Mouse (Mus musculus): Measurements from ENCODE around the gene Spaca4. TPM values are rescaled to one million over a fixed set of nuclear protein-coding genes. Genes with fewer than 3 reads are reported as not detected.

The Spaca4 gene
- polyA plus RNA-seq, 1 experiment from 2014 or later = not detected

- Histone ChIP-seq H3K36me3 (ENCODE audit: control insufficient read depth, insufficient read depth, low read length) (no peaks in the 10 kb centered on the region), H3K27me3 (ENCODE audit: control insufficient read depth, insufficient read depth, low read length) (no peaks in the 10 kb centered on the region), H3K4me3 (ENCODE audit: low read length) (no peak overlapping the region), H3K4me1 (ENCODE audit: control insufficient read depth, insufficient read depth, low read length) (peaks cover 7% of the 10 kb centered on the region), H3K4me2 (replicated peaks; ENCODE audit: low read depth, low read length) (no peak overlapping the region), H3K27ac (ENCODE audit: low read depth, low read length) (no peak overlapping the region), H3K9ac (ENCODE audit: low read depth, low read length) (no peak overlapping the region), H3K9me3 (ENCODE audit: control insufficient read depth, low read length) (no peaks in the 10 kb centered on the region)
- WGBS = 70% methylated on average over 7 of the region's 7 CpGs
- ATAC-seq (ENCODE audit: low FRiP score, low TSS enrichment) = no peak
Measured at GRCm38 (mm10) chr7:45677627-45678295, 47.9 kb downstream of the Spaca4 start.

Other genes with a start within 250 kb of the Spaca4 start
- gene Tulp2, start 243.9 kb downstream of the Spaca4 start, polyA plus RNA-seq (2014; fragmentation: Nextera tagmentation; extraction: Ambion mirVana) = 0.64 and 0.84 TPM in 2 replicates
- gene Gm45808, start 239.0 kb downstream of the Spaca4 start, polyA plus RNA-seq (2014; fragmentation: Nextera tagmentation; extraction: Ambion mirVana) = not detected in 2 replicates
- gene Dhdh, start 237.0 kb downstream of the Spaca4 start, polyA plus RNA-seq (2014; fragmentation: Nextera tagmentation; extraction: Ambion mirVana) = 3.3 and 3.5 TPM in 2 replicates
- 141 and 190 TPM in 2 replicates for gene Nucb1, start 215.4 kb downstream of the Spaca4 start, polyA plus RNA-seq (2014; fragmentation: Nextera tagmentation; extraction: Ambion mirVana)
- 13.4 and 15.7 TPM in 2 replicates for gene Ppp1r15a, start 199.5 kb downstream of the Spaca4 start, polyA plus RNA-seq (2014; fragmentation: Nextera tagmentation; extraction: Ambion mirVana)
- 4.7 and 5.1 TPM in 2 replicates for gene Plekha4, start 199.5 kb downstream of the Spaca4 start, polyA plus RNA-seq (2014; fragmentation: Nextera tagmentation; extraction: Ambion mirVana)
- gene Hsd17b14, start 170.9 kb downstream of the Spaca4 start, polyA plus RNA-seq (2014; fragmentation: Nextera tagmentation; extraction: Ambion mirVana) = 12.8 and 13.5 TPM in 2 replicates
- 61.1 and 73.7 TPM in 2 replicates for gene Bcat2, start 155.7 kb downstream of the Spaca4 start, polyA plus RNA-seq (2014; fragmentation: Nextera tagmentation; extraction: Ambion mirVana)
- gene Fgf21, start 110.3 kb downstream of the Spaca4 start, polyA plus RNA-seq (2014; fragmentation: Nextera tagmentation; extraction: Ambion mirVana) = not detected in 2 replicates
- gene Fut1, start 108.5 kb downstream of the Spaca4 start, polyA plus RNA-seq (2014; fragmentation: Nextera tagmentation; extraction: Ambion mirVana) = 0.14 TPM in 2 replicates
- gene Izumo1, start 104.0 kb downstream of the Spaca4 start, polyA plus RNA-seq (2014; fragmentation: Nextera tagmentation; extraction: Ambion mirVana) = 0.11 and 0.23 TPM in 2 replicates
- gene Rasip1, start 98.3 kb downstream of the Spaca4 start, polyA plus RNA-seq (2014; fragmentation: Nextera tagmentation; extraction: Ambion mirVana) = 12.1 and 18.7 TPM in 2 replicates
- 3.6 and 5.0 TPM in 2 replicates for gene Mamstr, start 85.8 kb downstream of the Spaca4 start, polyA plus RNA-seq (2014; fragmentation: Nextera tagmentation; extraction: Ambion mirVana)
- gene Fut2, start 59.4 kb downstream of the Spaca4 start, polyA plus RNA-seq (2014; fragmentation: Nextera tagmentation; extraction: Ambion mirVana) = 0.26 and 0.31 TPM in 2 replicates
- 0.20 and 0.27 TPM in 2 replicates for gene Ntn5, start 41.8 kb downstream of the Spaca4 start, polyA plus RNA-seq (2014; fragmentation: Nextera tagmentation; extraction: Ambion mirVana)
- gene Sec1, start 31.4 kb downstream of the Spaca4 start, polyA plus RNA-seq (2014; fragmentation: Nextera tagmentation; extraction: Ambion mirVana) = 0.17 and 0.28 TPM in 2 replicates
- gene Car11, start 26.0 kb downstream of the Spaca4 start, polyA plus RNA-seq (2014; fragmentation: Nextera tagmentation; extraction: Ambion mirVana) = 6.9 and 11.9 TPM in 2 replicates
- 6.6 and 7.7 TPM in 2 replicates for gene Dbp, start 20.7 kb downstream of the Spaca4 start, polyA plus RNA-seq (2014; fragmentation: Nextera tagmentation; extraction: Ambion mirVana)
- 1,328 and 1,679 TPM in 2 replicates for gene Rpl18, start 10.4 kb downstream of the Spaca4 start, polyA plus RNA-seq (2014; fragmentation: Nextera tagmentation; extraction: Ambion mirVana)
- gene Sphk2, start 7.8 kb downstream of the Spaca4 start, polyA plus RNA-seq (2014; fragmentation: Nextera tagmentation; extraction: Ambion mirVana) = 16.8 and 23.9 TPM in 2 replicates
- gene Fam83e, start 4.6 kb downstream of the Spaca4 start, polyA plus RNA-seq (2014; fragmentation: Nextera tagmentation; extraction: Ambion mirVana) = 1.2 and 2.1 TPM in 2 replicates
- 2.8 and 4.2 TPM in 2 replicates for gene Lmtk3, start 57.9 kb upstream of the Spaca4 start, polyA plus RNA-seq (2014; fragmentation: Nextera tagmentation; extraction: Ambion mirVana)
- 3.2 and 3.8 TPM in 2 replicates for gene Sult2b1, start 58.9 kb upstream of the Spaca4 start, polyA plus RNA-seq (2014; fragmentation: Nextera tagmentation; extraction: Ambion mirVana)
- gene Cyth2, start 88.8 kb upstream of the Spaca4 start, polyA plus RNA-seq (2014; fragmentation: Nextera tagmentation; extraction: Ambion mirVana) = 109 and 111 TPM in 2 replicates
- gene Kcnj14, start 99.0 kb upstream of the Spaca4 start, polyA plus RNA-seq (2014; fragmentation: Nextera tagmentation; extraction: Ambion mirVana) = 1.2 and 1.3 TPM in 2 replicates
- gene Grwd1, start 105.1 kb upstream of the Spaca4 start, polyA plus RNA-seq (2014; fragmentation: Nextera tagmentation; extraction: Ambion mirVana) = 69.5 and 93.5 TPM in 2 replicates
- gene Kdelr1, start 147.0 kb upstream of the Spaca4 start, polyA plus RNA-seq (2014; fragmentation: Nextera tagmentation; extraction: Ambion mirVana) = 145 and 184 TPM in 2 replicates
- gene Grin2d, start 152.6 kb upstream of the Spaca4 start, polyA plus RNA-seq (2014; fragmentation: Nextera tagmentation; extraction: Ambion mirVana) = 0.28 and 0.37 TPM in 2 replicates
- 0.90 and 2.1 TPM in 2 replicates for gene Syngr4, start 170.9 kb upstream of the Spaca4 start, polyA plus RNA-seq (2014; fragmentation: Nextera tagmentation; extraction: Ambion mirVana)
- gene Tmem143, start 171.1 kb upstream of the Spaca4 start, polyA plus RNA-seq (2014; fragmentation: Nextera tagmentation; extraction: Ambion mirVana) = 4.5 and 5.0 TPM in 2 replicates
- gene Emp3, start 195.6 kb upstream of the Spaca4 start, polyA plus RNA-seq (2014; fragmentation: Nextera tagmentation; extraction: Ambion mirVana) = 171 and 182 TPM in 2 replicates
- gene Ccdc114, start 198.3 kb upstream of the Spaca4 start, polyA plus RNA-seq (2014; fragmentation: Nextera tagmentation; extraction: Ambion mirVana) = 8.0 and 10.0 TPM in 2 replicates